Mouse (Mus musculus): ENCODE measurements around the gene Hnrnpll. TPM values are rescaled to one million over a fixed set of nuclear protein-coding genes. Genes with fewer than 3 reads are reported as not detected.
A peak's percentile ranks its signal among the peaks of the same experiment; 100 is the strongest.
"Not testable (repeated sequence)": the region's sequence is repeated elsewhere in the genome, so short reads cannot be mapped to it uniquely, and the experiment has no call there.

The Hnrnpll gene
- polyA plus RNA-seq, 1 experiment = 62.8 TPM

GRCm38 (mm10) chr17:80060828-80061782 lies 1.0 kb downstream of the Hnrnpll start:
- H3K4me1 ChIP-seq (ENCODE audit: control insufficient read depth, insufficient read depth, low read length) = peaks cover 2% of the 10 kb centered on the region; the same call in 1 of the 2 replicates
- peak overlapping the region; percentile 91 for H3K27ac ChIP-seq (ENCODE audit: insufficient read depth, low read length)
- peak overlapping the region; percentile 99 for H3K4me3 ChIP-seq (ENCODE audit: insufficient read depth, low read length)
- TF ChIP-seq CTCF (IDR thresholded peaks at IDR 0.05; ENCODE audit: borderline replicate concordance, insufficient read depth, low read length) (no peak), POLR2A (IDR thresholded peaks at IDR 0.05; ENCODE audit: low read depth, low read length) (no peak; the same call in 1 of the 2 replicates)

- Histone ChIP-seq H3K4me1 (ENCODE audit: control insufficient read depth, insufficient read depth, low read length) (peaks cover 2% of the 10 kb centered on the region; the same call in 1 of the 2 replicates), H3K27ac (ENCODE audit: insufficient read depth, low read length) (no peak overlapping the region), H3K4me3 (ENCODE audit: insufficient read depth, low read length) (peak overlapping the region; percentile 99)
- TF ChIP-seq POLR2A (IDR thresholded peaks at IDR 0.05; ENCODE audit: low read depth, low read length) (no peak), CTCF (IDR thresholded peaks at IDR 0.05; ENCODE audit: borderline replicate concordance, insufficient read depth, low read length) (no peak)
Measured at GRCm38 (mm10) chr17:80060151-80060550, 2.0 kb downstream of the Hnrnpll start.

- Histone ChIP-seq H3K4me1 (ENCODE audit: control insufficient read depth, insufficient read depth, low read length) (peaks cover 2% of the 10 kb centered on the region; the same call in 1 of the 2 replicates), H3K27ac (ENCODE audit: insufficient read depth, low read length) (no peak overlapping the region), H3K4me3 (ENCODE audit: insufficient read depth, low read length) (peak overlapping the region; percentile 99)
- TF ChIP-seq POLR2A (IDR thresholded peaks at IDR 0.05; ENCODE audit: low read depth, low read length) (no peak), CTCF (IDR thresholded peaks at IDR 0.05; ENCODE audit: borderline replicate concordance, insufficient read depth, low read length) (no peak)
Measured at GRCm38 (mm10) chr17:80059731-80060130, 2.4 kb downstream of the Hnrnpll start.

- TF ChIP-seq CTCF (IDR thresholded peaks at IDR 0.05; ENCODE audit: borderline replicate concordance, insufficient read depth, low read length) = no peak
- no peak for TF ChIP-seq POLR2A (IDR thresholded peaks at IDR 0.05; ENCODE audit: low read depth, low read length)
- Histone ChIP-seq H3K4me3 (ENCODE audit: insufficient read depth, low read length) (no peak overlapping the region), H3K27ac (ENCODE audit: insufficient read depth, low read length) (no peak overlapping the region), H3K4me1 (ENCODE audit: control insufficient read depth, insufficient read depth, low read length) (peaks cover 2% of the 10 kb centered on the region; the same call in 1 of the 2 replicates)
Measured at GRCm38 (mm10) chr17:80058501-80058900, 3.6 kb downstream of the Hnrnpll start.

- Histone ChIP-seq H3K27ac (ENCODE audit: insufficient read depth, low read length) (no peak overlapping the region), H3K4me1 (ENCODE audit: control insufficient read depth, insufficient read depth, low read length) (peaks cover 2% of the 10 kb centered on the region; the same call in 1 of the 2 replicates), H3K4me3 (ENCODE audit: insufficient read depth, low read length) (no peak overlapping the region)
- TF ChIP-seq POLR2A (IDR thresholded peaks at IDR 0.05; ENCODE audit: low read depth, low read length) = no peak
- no peak for TF ChIP-seq CTCF (IDR thresholded peaks at IDR 0.05; ENCODE audit: borderline replicate concordance, insufficient read depth, low read length)
Measured at GRCm38 (mm10) chr17:80053931-80054734, 8.0 kb downstream of the Hnrnpll start.

GRCm38 (mm10) chr17:80051682-80052081 lies 10.5 kb downstream of the Hnrnpll start:
- Histone ChIP-seq H3K4me1 (ENCODE audit: control insufficient read depth, insufficient read depth, low read length) (no peaks in the 10 kb centered on the region), H3K27ac (ENCODE audit: insufficient read depth, low read length) (no peak overlapping the region), H3K4me3 (ENCODE audit: insufficient read depth, low read length) (no peak overlapping the region)
- TF ChIP-seq CTCF (IDR thresholded peaks at IDR 0.05; ENCODE audit: borderline replicate concordance, insufficient read depth, low read length) = no peak
- no peak for TF ChIP-seq POLR2A (IDR thresholded peaks at IDR 0.05; ENCODE audit: low read depth, low read length)

GRCm38 (mm10) chr17:80049300-80049699 lies 12.8 kb downstream of the Hnrnpll start:
- not testable (repeated sequence) for H3K4me1 ChIP-seq (ENCODE audit: control insufficient read depth, insufficient read depth, low read length); H3K27ac ChIP-seq (ENCODE audit: insufficient read depth, low read length); H3K4me3 ChIP-seq (ENCODE audit: insufficient read depth, low read length)

GRCm38 (mm10) chr17:80048230-80048629 lies 13.9 kb downstream of the Hnrnpll start:
- TF ChIP-seq CTCF (IDR thresholded peaks at IDR 0.05; ENCODE audit: borderline replicate concordance, insufficient read depth, low read length) (no peak), POLR2A (IDR thresholded peaks at IDR 0.05; ENCODE audit: low read depth, low read length) (no peak)
- H3K4me1 ChIP-seq (ENCODE audit: control insufficient read depth, insufficient read depth, low read length) = no peaks in the 10 kb centered on the region
- no peak overlapping the region for H3K4me3 ChIP-seq (ENCODE audit: insufficient read depth, low read length)

GRCm38 (mm10) chr17:80041739-80042138 lies 20.4 kb downstream of the Hnrnpll start:
- Histone ChIP-seq H3K4me3 (ENCODE audit: insufficient read depth, low read length) (no peak overlapping the region), H3K27ac (ENCODE audit: insufficient read depth, low read length) (no peak overlapping the region), H3K4me1 (ENCODE audit: control insufficient read depth, insufficient read depth, low read length) (no peaks in the 10 kb centered on the region)
- TF ChIP-seq POLR2A (IDR thresholded peaks at IDR 0.05; ENCODE audit: low read depth, low read length) = no peak
- no peak for TF ChIP-seq CTCF (IDR thresholded peaks at IDR 0.05; ENCODE audit: borderline replicate concordance, insufficient read depth, low read length)

More at GRCm38 (mm10) chr17:80048230-80048629, 13.9 kb downstream of the Hnrnpll start:
- H3K27ac ChIP-seq (ENCODE audit: insufficient read depth, low read length) = no peak overlapping the region
